Mouse (Mus musculus) heart, adult 9 months (tissue): ENCODE data around the gene Nek2.

Source experiments
- DNase-seq, 2 experiments: peaks; one replicate each; pipeline ENCODE4 v3.0.0; 2022; ENCODE audit warnings: low spot score in 2 of 2

Gene Nek2

GRCm38 (mm10) chr1:191858136-191858535 is 36.9 kb downstream of the Nek2 start:
- no peak for DNase-seq

GRCm38 (mm10) chr1:191859847-191860246 is 38.6 kb downstream of the Nek2 start:
- no peak for DNase-seq

GRCm38 (mm10) chr1:191861247-191861646 is 40.0 kb downstream of the Nek2 start:
- DNase-seq: no peak

GRCm38 (mm10) chr1:191863833-191864550 is 42.7 kb downstream of the Nek2 start:
- DNase-seq: no peak

GRCm38 (mm10) chr1:191864551-191865027 is 43.3 kb downstream of the Nek2 start:
- no peak for DNase-seq

GRCm38 (mm10) chr1:191872076-191872710 is 50.9 kb downstream of the Nek2 start:
- DNase-seq: no peak

- no peak for DNase-seq
Measured at GRCm38 (mm10) chr1:191875006-191875405, 53.8 kb downstream of the Nek2 start.

- DNase-seq: no peak
Measured at GRCm38 (mm10) chr1:191875683-191876305, 54.5 kb downstream of the Nek2 start.

- DNase-seq: no peak
Measured at GRCm38 (mm10) chr1:191877681-191878080, 56.4 kb downstream of the Nek2 start.

GRCm38 (mm10) chr1:191878518-191878921 is 57.3 kb downstream of the Nek2 start:
- DNase-seq: no peak

GRCm38 (mm10) chr1:191880247-191880646 is 59.0 kb downstream of the Nek2 start:
- no peak for DNase-seq

- no peak for DNase-seq
Measured at GRCm38 (mm10) chr1:191880921-191881609, 59.8 kb downstream of the Nek2 start.

GRCm38 (mm10) chr1:191881663-191882062 is 60.4 kb downstream of the Nek2 start:
- no peak for DNase-seq
